Comparison of ENCODE assay signal across 25 mouse cellular contexts in the genomic region with DNA sequence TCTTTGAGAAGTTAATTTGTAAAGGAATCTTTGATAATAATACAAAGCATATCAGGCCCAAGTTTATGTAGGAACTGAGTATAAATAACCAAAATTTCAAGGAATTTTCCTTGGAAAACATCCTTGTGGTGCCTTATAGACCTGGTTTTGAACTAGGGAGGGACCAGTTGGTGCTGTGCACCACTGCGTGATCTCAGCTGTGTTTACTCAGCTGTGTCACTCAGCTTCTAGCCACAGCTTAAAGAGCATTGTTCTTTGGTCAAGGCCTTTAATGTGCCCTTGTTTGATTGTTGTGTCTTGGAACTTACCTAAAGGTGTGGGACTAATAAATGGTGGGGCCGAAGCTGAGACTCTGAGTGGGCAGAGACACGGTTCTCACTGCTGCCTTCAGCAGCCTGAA. TPM values are rescaled to one million over a fixed set of nuclear protein-coding genes. Genes with fewer than 3 reads are reported as not detected.
DNase-seq lines count a peak whose midpoint lies in the region; ATAC-seq and TF ChIP-seq lines count a peak whose summit lies in the region.
"Had no signal": no experiment of that assay in that cellular context is flagged by ENCODE, and none has a peak within 500 bp of the region (broad histone marks: within the 10 kb centered on the region; RNA-seq: fewer than 3 reads in every experiment).

No protein-coding gene starts in this region.

- peaks cover 72% of the 10 kb centered on the region for H3K36me3 ChIP-seq in midbrain, embryonic 10.5 days
- peaks cover 10% of the 10 kb centered on the region for H3K36me3 ChIP-seq in midbrain, embryonic 16.5 days (ENCODE audit: control insufficient read depth, insufficient read depth, low read length)
- H3K36me3 ChIP-seq in spleen, adult 2 months (ENCODE audit: control insufficient read depth, insufficient read depth, low read length), result peaks cover 1% of the 10 kb centered on the region; the same call in 1 of the 2 replicates

- TF ChIP-seq CTCF in spleen, adult 2 months (IDR thresholded peaks at IDR 0.05; ENCODE audit: extremely low read depth, insufficient read depth, insufficient read length, insufficient replicate concordance), result no peak

- no peak overlapping the region for H3K9ac ChIP-seq in midbrain, embryonic 16.5 days (ENCODE audit: low read depth, low read length)
- H3K9ac ChIP-seq: embryonic facial prominence, embryonic 12.5 days; forebrain, embryonic 13.5 days; forebrain, embryonic 15.5 days had no signal

- peaks cover 13% of the 10 kb centered on the region; the same call in 1 of the 2 replicates for H3K4me1 ChIP-seq in midbrain, embryonic 10.5 days
- no peaks in the 10 kb centered on the region for H3K4me1 ChIP-seq in midbrain, embryonic 16.5 days (ENCODE audit: control insufficient read depth, insufficient read depth, low read length)
- H3K4me1 ChIP-seq in spleen, adult 2 months (ENCODE audit: control insufficient read depth, insufficient read depth, insufficient read length), result peaks cover 20% of the 10 kb centered on the region
- H3K4me1 ChIP-seq: embryonic facial prominence, embryonic 10.5 days; embryonic facial prominence, embryonic 12.5 days; forebrain, embryonic 13.5 days; forebrain, embryonic 15.5 days had no signal

- H3K27me3 ChIP-seq in midbrain, embryonic 10.5 days (ENCODE audit: low read depth, poor library complexity, severe bottlenecking), result no peaks in the 10 kb centered on the region
- H3K27me3 ChIP-seq in midbrain, embryonic 16.5 days (ENCODE audit: control insufficient read depth, insufficient read depth, low read depth, low read length), result no peaks in the 10 kb centered on the region
- H3K27me3 ChIP-seq in spleen, adult 2 months (ENCODE audit: control insufficient read depth, insufficient read depth, low read length), result no peaks in the 10 kb centered on the region
- H3K27me3 ChIP-seq: CH12.LX; embryonic facial prominence, embryonic 12.5 days; forebrain, embryonic 13.5 days; forebrain, embryonic 15.5 days; Patski had no signal

- H3K9me3 ChIP-seq in midbrain, embryonic 10.5 days (replicated peaks), result no peaks in the 10 kb centered on the region
- H3K9me3 ChIP-seq in midbrain, embryonic 16.5 days (replicated peaks; ENCODE audit: control insufficient read depth, low read length, poor library complexity, severe bottlenecking), result no peaks in the 10 kb centered on the region
- H3K9me3 ChIP-seq: embryonic facial prominence, embryonic 10.5 days; embryonic facial prominence, embryonic 12.5 days; forebrain, embryonic 13.5 days; forebrain, embryonic 15.5 days; G1E had no signal

- H3K4me3 ChIP-seq in midbrain, embryonic 10.5 days, result no peak overlapping the region
- H3K4me3 ChIP-seq in midbrain, embryonic 16.5 days (ENCODE audit: low read depth, low read length), result no peak overlapping the region
- H3K4me3 ChIP-seq in spleen, adult 2 months (ENCODE audit: extremely low read depth, insufficient read depth, insufficient read length), result no peak overlapping the region
- H3K4me3 ChIP-seq: embryonic facial prominence, embryonic 10.5 days; embryonic facial prominence, embryonic 12.5 days; forebrain, embryonic 13.5 days; forebrain, embryonic 15.5 days had no signal

- 56% methylated on average over 3 of the region's 3 CpGs for WGBS in midbrain, embryonic 10.5 days
- 64% methylated on average over 3 of the region's 3 CpGs for WGBS in midbrain, embryonic 16.5 days
- 82% methylated on average over 3 of the region's 3 CpGs for WGBS in spleen, adult 2 months

- H3K4me2 ChIP-seq in midbrain, embryonic 16.5 days (ENCODE audit: low read length), result no peak overlapping the region
- H3K4me2 ChIP-seq: embryonic facial prominence, embryonic 12.5 days; forebrain, embryonic 13.5 days; forebrain, embryonic 15.5 days had no signal

- ATAC-seq in midbrain, embryonic 16.5 days, result no peak
- ATAC-seq: activated CD4-positive, CD25-positive, alpha-beta regulatory T cell, adult 4 months; CD4-positive, CD25-positive, alpha-beta regulatory T cell, adult 4 months; forebrain, embryonic 13.5 days; forebrain, embryonic 15.5 days; Patski had no signal

- no peak for TF ChIP-seq POLR2A in spleen, adult 2 months (IDR thresholded peaks at IDR 0.05; ENCODE audit: low read depth, low read length)

- peak; percentile 25 for DNase-seq in embryo, embryonic 10 days (ENCODE audit: low spot score)
- no peak for DNase-seq in embryo, embryonic 10.5 days (ENCODE audit: low spot score)
- DNase-seq in midbrain, embryonic 10.5 days (ENCODE audit: low spot score), result no peak
- no peak for DNase-seq in spleen, adult 2 months (ENCODE audit: low read depth in 1 of 2, low spot score in 2 of 2)
- DNase-seq in spleen, postnatal 36 days (ENCODE audit: low spot score in 2 of 2), result no peak
- DNase-seq in layer of hippocampus, adult 18-20 months (ENCODE audit: low spot score in 2 of 2), result no peak
- DNase-seq: adrenal gland, adult 8-10 months; adrenal gland, postnatal 14 days; adrenal gland, postnatal 36 days; B cell, adult 2 months; cerebellum, adult 11-12 months; cerebellum, adult 2 months; cerebellum, adult 9-10 months; cerebellum, postnatal 10 days; cerebellum, postnatal 25 days had no signal

- peak overlapping the region; percentile 15; the same call in 1 of the 2 replicates for H3K27ac ChIP-seq in midbrain, embryonic 10.5 days (replicated peaks)
- no peak overlapping the region for H3K27ac ChIP-seq in midbrain, embryonic 16.5 days (ENCODE audit: low read length)
- H3K27ac ChIP-seq in spleen, adult 2 months (ENCODE audit: insufficient read depth, low read length), result 0 out of 2 replicates have a peak overlapping the region, but pooled peaks have one; percentile 22
- H3K27ac ChIP-seq: embryonic facial prominence, embryonic 10.5 days; embryonic facial prominence, embryonic 12.5 days; forebrain, embryonic 13.5 days; forebrain, embryonic 15.5 days had no signal

RNA-seq across cellular contexts. Expression of gene Map3k7, which starts 43.3 kb away (rescaled TPM):
- 36.1 and 39.1 TPM in 2 replicates for polyA plus RNA-seq in midbrain, embryonic 10.5 days (2016; fragmentation: Nextera tagmentation; extraction: Ambion mirVana)
- polyA plus RNA-seq in midbrain, embryonic 16.5 days (2015; fragmentation: Nextera tagmentation; extraction: Ambion mirVana), result 20.0 and 24.0 TPM in 2 replicates
- polyA plus RNA-seq in spleen, adult 2 months (2012; rRNA removed), result 24.1 and 24.3 TPM in 2 replicates
- 10 to 100 TPM; 32.1 to 36.7 TPM for total RNA-seq in layer of hippocampus, adult 18-20 months (2021)
